Mouse (Mus musculus) lung, adult 2 months (tissue): ENCODE results near the gene Atp6v0e.

ENCODE experiments used
- CTCF ChIP-seq: fragments of 200-500 bp; IDR thresholded peaks from 2 replicates; pipeline ENCODE4 v1.5.1; 2011; ENCODE audit warnings: mild to moderate bottlenecking, low read length, control low read depth; ENCODE audit not compliant: insufficient read depth
- POLR2A ChIP-seq: fragments of 200-500 bp; IDR thresholded peaks from 2 replicates; pipeline ENCODE4 v1.6.1; 2011; ENCODE audit warnings: low read depth, mild to moderate bottlenecking, control low read depth, low read length, borderline replicate concordance; ENCODE audit errors: extremely low read depth

GRCm38 (mm10) chr17:26640286-26640740, 22.7 kb upstream of the Atp6v0e start:
- TF ChIP-seq POLR2A (no peak), CTCF (no peak)
